Mouse (Mus musculus) liver, embryonic 16.5 days (tissue): ENCODE measurements around the gene Ric8b. TPM values are rescaled to one million over a fixed set of nuclear protein-coding genes. Genes with fewer than 3 reads are reported as not detected.

Experiments used
- ATAC-seq: fragments of 200-750 bp; cut with Nextera tagmentation; 2 replicates; pipeline ENCODE4 v1.8.0; 2017; ENCODE audit warnings: low read depth, mild to moderate bottlenecking, moderate number of reproducible peaks, moderate library complexity
- H3K27ac ChIP-seq: fragments of 300-500 bp; sonication (generic); 2 replicates; pipeline ENCODE4 v1.5.1; 2014; ENCODE audit warnings: mild to moderate bottlenecking, low read length
- H3K27me3 ChIP-seq: fragments of 300-500 bp; sonication (generic); 2 replicates; pipeline ENCODE4 v1.6.1; 2014; ENCODE audit warnings: low read depth, low read length, mixed read lengths; ENCODE audit not compliant: control insufficient read depth, insufficient read depth
- H3K36me3 ChIP-seq: fragments of 300-500 bp; sonication (generic); 2 replicates; pipeline ENCODE4 v1.6.1; 2014; ENCODE audit warnings: mild to moderate bottlenecking; ENCODE audit not compliant: control insufficient read depth, insufficient read depth
- H3K4me1 ChIP-seq: fragments of 300-500 bp; sonication (generic); 2 replicates; pipeline ENCODE4 v1.6.1; 2014; ENCODE audit warnings: low read depth, low read length, mixed read lengths; ENCODE audit not compliant: control insufficient read depth
- H3K4me2 ChIP-seq: fragments of 300-500 bp; sonication (generic); 2 replicates; pipeline ENCODE4 v1.6.1; 2014; ENCODE audit warnings: low read depth, low read length, mixed read lengths
- H3K4me3 ChIP-seq: fragments of 300-500 bp; sonication (generic); 2 replicates; pipeline ENCODE4 v1.5.1; 2014; ENCODE audit warnings: low read depth, mild to moderate bottlenecking, low read length
- H3K9ac ChIP-seq: fragments of 300-500 bp; sonication (generic); 2 replicates; pipeline ENCODE4 v1.6.1; 2014; ENCODE audit warnings: low read depth, low read length
- H3K9me3 ChIP-seq: fragments of 300-500 bp; sonication (generic); replicated peaks from 2 replicates; pipeline ENCODE4 v1.6.1; 2016; ENCODE audit warnings: low read length; ENCODE audit not compliant: control insufficient read depth
- whole genome bisulfite sequencing: fragments of 180-500 bp; shearing (Covaris S2); extraction: QIAGEN DNeasy Blood & Tissue Kit; methylation state at CpG from one replicate; pipeline ENCODE4 v1.1.7; 2014; ENCODE audit not compliant: insufficient replicate concordance; 5-methylcytosine and 5-hydroxymethylcytosine counted together
- polyA plus RNA-seq: library from polyadenylated mRNA; unstranded; fragments of >200 nt; fragmentation: Nextera tagmentation; extraction: Ambion mirVana; gene quantifications from 2 replicates; pipeline ENCODE4 v1.2.1, GENCODE M21; 2015

Ric8b gene
- polyA plus RNA-seq, 1 experiment from 2014 or later: 3.2 TPM

- H3K4me3 ChIP-seq: no peak overlapping the region
- WGBS: 65% methylated on average over 8 of the region's 8 CpGs
- peak; percentile 19; the same call in 1 of the 2 replicates for ATAC-seq
- H3K4me1 ChIP-seq: peaks cover 3% of the 10 kb centered on the region
- H3K27ac ChIP-seq: no peak overlapping the region
- no peaks in the 10 kb centered on the region for H3K27me3 ChIP-seq
- H3K4me2 ChIP-seq: no peak overlapping the region
- peaks cover 10% of the 10 kb centered on the region for H3K36me3 ChIP-seq
- no peaks in the 10 kb centered on the region for H3K9me3 ChIP-seq
- H3K9ac ChIP-seq: no peak overlapping the region
Measured at GRCm38 (mm10) chr10:84948970-84949683, 31.7 kb downstream of the Ric8b start.

DNA sequence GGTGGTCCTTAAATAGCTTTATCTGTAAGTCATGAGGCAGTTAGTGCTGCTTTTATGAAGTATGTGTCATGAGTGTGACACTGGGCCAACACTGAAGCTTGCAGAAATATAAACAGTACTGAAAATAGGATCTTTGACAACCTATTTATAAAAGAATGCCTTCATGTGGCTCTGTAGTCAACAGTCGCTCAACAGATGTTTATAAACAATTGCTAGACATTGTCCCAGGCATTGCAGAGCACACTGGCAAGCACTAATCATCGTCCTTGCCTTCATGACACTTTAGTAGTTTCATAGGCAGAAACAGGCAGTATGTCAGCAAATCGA, 32.2 kb downstream of the Ric8b start:
- Histone ChIP-seq H3K36me3 (peaks cover 10% of the 10 kb centered on the region), H3K4me2 (no peak overlapping the region), H3K4me1 (peaks cover 3% of the 10 kb centered on the region), H3K9me3 (no peaks in the 10 kb centered on the region), H3K27me3 (no peaks in the 10 kb centered on the region), H3K4me3 (no peak overlapping the region), H3K27ac (no peak overlapping the region), H3K9ac (no peak overlapping the region)
- WGBS: 68% methylated on average over 3 of the region's 3 CpGs
- no peak for ATAC-seq

GRCm38 (mm10) chr10:84950384-84950783, 33.0 kb downstream of the Ric8b start:
- Histone ChIP-seq H3K4me3 (no peak overlapping the region), H3K4me1 (peaks cover 6% of the 10 kb centered on the region), H3K4me2 (no peak overlapping the region), H3K27me3 (no peaks in the 10 kb centered on the region), H3K9ac (no peak overlapping the region), H3K9me3 (no peaks in the 10 kb centered on the region), H3K27ac (no peak overlapping the region), H3K36me3 (peaks cover 10% of the 10 kb centered on the region)
- no peak for ATAC-seq
- WGBS: 60% methylated on average over 4 of the region's 4 CpGs

DNA sequence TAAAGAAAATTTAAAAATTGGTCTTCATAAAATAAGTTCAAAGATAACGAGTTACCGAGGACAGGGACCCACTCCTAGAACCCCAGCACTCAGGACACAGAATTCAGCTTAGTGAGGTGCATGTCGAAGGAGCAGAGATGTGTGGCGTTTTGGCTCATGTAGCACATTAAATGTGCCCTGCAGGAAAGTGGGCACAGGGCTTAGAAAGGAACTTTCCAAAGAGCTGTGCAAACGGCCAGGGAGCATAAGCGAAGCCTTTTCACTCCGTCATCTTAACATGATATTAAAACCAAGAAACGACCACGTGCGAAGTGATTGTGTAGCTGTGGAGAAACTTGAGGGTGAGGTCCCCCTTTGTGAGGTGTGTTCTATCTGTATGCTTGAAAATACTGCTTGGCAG, 36.8 kb downstream of the Ric8b start:
- no peak for ATAC-seq
- H3K4me3 ChIP-seq: no peak overlapping the region
- H3K9me3 ChIP-seq: no peaks in the 10 kb centered on the region
- peaks cover 11% of the 10 kb centered on the region for H3K4me1 ChIP-seq
- H3K9ac ChIP-seq: no peak overlapping the region
- 82% methylated on average over 10 of the region's 10 CpGs for WGBS
- no peaks in the 10 kb centered on the region for H3K36me3 ChIP-seq
- no peaks in the 10 kb centered on the region for H3K27me3 ChIP-seq
- no peak overlapping the region for H3K27ac ChIP-seq
- H3K4me2 ChIP-seq: no peak overlapping the region

GRCm38 (mm10) chr10:84956173-84956572, 38.8 kb downstream of the Ric8b start:
- no peaks in the 10 kb centered on the region for H3K36me3 ChIP-seq
- no peaks in the 10 kb centered on the region for H3K27me3 ChIP-seq
- H3K4me3 ChIP-seq: no peak overlapping the region
- no peak overlapping the region for H3K9ac ChIP-seq
- no peak overlapping the region for H3K27ac ChIP-seq
- peaks cover 8% of the 10 kb centered on the region for H3K4me1 ChIP-seq
- no peaks in the 10 kb centered on the region for H3K9me3 ChIP-seq
- H3K4me2 ChIP-seq: no peak overlapping the region
- no peak for ATAC-seq
- WGBS: 28% methylated on average over 4 of the region's 4 CpGs

- Histone ChIP-seq H3K27ac (no peak overlapping the region), H3K27me3 (no peaks in the 10 kb centered on the region), H3K4me1 (peaks cover 8% of the 10 kb centered on the region), H3K9ac (no peak overlapping the region), H3K4me3 (no peak overlapping the region), H3K9me3 (no peaks in the 10 kb centered on the region), H3K4me2 (no peak overlapping the region), H3K36me3 (no peaks in the 10 kb centered on the region)
- no peak for ATAC-seq
- WGBS: 75% methylated on average over 2 of the region's 2 CpGs
Measured at GRCm38 (mm10) chr10:84958597-84958996, 41.2 kb downstream of the Ric8b start.

DNA sequence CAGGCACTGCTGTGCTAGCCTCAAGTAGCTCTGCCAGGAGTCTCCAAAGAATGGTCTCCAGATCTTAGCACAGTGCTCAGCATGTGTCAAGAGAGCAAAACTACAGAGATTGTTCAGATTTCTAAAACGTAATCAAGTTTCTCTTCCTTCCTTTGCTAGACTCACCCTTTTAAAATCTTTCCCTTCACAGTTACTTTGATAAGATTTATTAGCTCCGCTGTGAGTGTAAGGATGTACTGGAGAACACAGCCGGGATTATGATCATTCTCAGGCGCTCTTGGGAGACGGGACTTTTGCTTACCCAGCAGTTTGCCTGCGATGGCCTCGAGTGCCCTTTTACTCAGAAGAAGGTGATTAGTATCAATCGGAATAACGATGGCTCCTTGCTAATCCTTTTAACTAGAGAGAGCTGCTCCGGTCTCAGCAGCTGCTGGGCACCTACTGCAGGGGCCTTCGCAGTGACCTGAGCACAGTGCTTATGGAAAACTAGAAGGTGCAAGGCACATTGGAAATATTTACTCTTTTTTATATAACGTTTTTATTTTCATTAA, 43.0 kb downstream of the Ric8b start:
- no peak overlapping the region for H3K4me3 ChIP-seq
- no peak overlapping the region for H3K9ac ChIP-seq
- H3K4me1 ChIP-seq: peaks cover 5% of the 10 kb centered on the region
- H3K4me2 ChIP-seq: no peak overlapping the region
- H3K27me3 ChIP-seq: no peaks in the 10 kb centered on the region
- H3K9me3 ChIP-seq: no peaks in the 10 kb centered on the region
- H3K36me3 ChIP-seq: no peaks in the 10 kb centered on the region
- no peak overlapping the region for H3K27ac ChIP-seq
- no peak for ATAC-seq
- 77% methylated on average over 12 of the region's 12 CpGs for WGBS

GRCm38 (mm10) chr10:84963126-84963525, 45.7 kb downstream of the Ric8b start:
- Histone ChIP-seq H3K36me3 (no peaks in the 10 kb centered on the region), H3K27ac (no peak overlapping the region), H3K4me1 (no peaks in the 10 kb centered on the region), H3K27me3 (no peaks in the 10 kb centered on the region), H3K4me2 (no peak overlapping the region), H3K9me3 (no peaks in the 10 kb centered on the region), H3K4me3 (no peak overlapping the region), H3K9ac (no peak overlapping the region)
- 38% methylated on average over 5 of the region's 5 CpGs for WGBS
- no peak for ATAC-seq

DNA sequence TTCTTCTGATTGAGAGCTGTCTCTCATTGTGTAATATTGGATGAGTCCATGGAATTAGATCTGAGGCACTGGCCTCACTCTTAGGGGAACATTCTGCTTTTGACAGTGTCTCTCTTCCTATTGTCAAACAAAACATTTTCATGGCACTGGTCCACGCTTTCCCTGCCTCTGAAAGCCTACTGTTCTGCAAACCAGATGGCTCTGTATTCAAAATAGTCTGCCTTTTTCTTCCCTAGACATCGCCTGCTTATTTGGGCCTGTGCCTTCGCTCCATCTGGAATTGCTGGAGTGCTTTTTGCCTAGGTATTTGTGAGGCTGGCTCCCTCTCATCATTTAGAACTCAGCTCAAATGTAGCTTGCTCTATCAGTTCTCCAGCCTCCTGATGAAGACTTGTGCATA, 46.3 kb downstream of the Ric8b start:
- 71% methylated on average over 3 of the region's 3 CpGs for WGBS
- no peaks in the 10 kb centered on the region for H3K36me3 ChIP-seq
- H3K4me2 ChIP-seq: no peak overlapping the region
- H3K9me3 ChIP-seq: no peaks in the 10 kb centered on the region
- H3K27ac ChIP-seq: no peak overlapping the region
- no peaks in the 10 kb centered on the region; the same call in 1 of the 2 replicates for H3K4me1 ChIP-seq
- no peaks in the 10 kb centered on the region for H3K27me3 ChIP-seq
- no peak overlapping the region for H3K4me3 ChIP-seq
- no peak for ATAC-seq
- H3K9ac ChIP-seq: no peak overlapping the region
